Mouse (Mus musculus) small intestine, adult 2 months (tissue): ENCODE data around the gene Fgf8.

Experiments
- CTCF ChIP-seq: fragments of 200-500 bp; IDR thresholded peaks from 2 replicates; pipeline ENCODE4 v1.5.1; 2012; ENCODE audit warnings: low read depth, mild to moderate bottlenecking, control low read depth, inconsistent platforms, low read length, moderate library complexity, mixed read lengths; ENCODE audit not compliant: insufficient replicate concordance, insufficient read length; ENCODE audit errors: extremely low read depth
- POLR2A ChIP-seq: fragments of 200-500 bp; IDR thresholded peaks from 2 replicates; pipeline ENCODE4 v1.6.1; 2012; ENCODE audit warnings: low read depth, mild to moderate bottlenecking, control low read depth, inconsistent platforms, low read length, moderate library complexity

DNA sequence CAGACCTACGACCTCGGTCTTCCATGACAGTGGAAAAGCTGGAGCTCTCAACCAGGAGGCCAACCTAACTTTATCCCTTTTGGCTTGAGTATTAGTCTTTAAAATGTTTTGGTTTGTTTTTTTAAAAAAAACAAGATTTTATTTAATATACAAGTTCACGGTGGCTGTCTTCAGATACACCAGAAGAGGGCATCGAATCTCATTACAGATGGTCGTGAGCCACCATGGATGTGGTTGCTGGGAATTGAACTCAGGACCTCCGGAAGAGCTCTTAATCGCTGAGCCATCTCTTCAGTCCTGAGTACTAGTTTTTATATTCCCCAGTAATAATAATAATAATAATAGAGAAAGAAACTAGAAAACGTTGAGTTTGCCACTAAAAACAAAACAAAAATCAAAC is 39.0 kb upstream of the Fgf8 start:
- TF ChIP-seq CTCF (no peak), POLR2A (no peak)
